Mouse (Mus musculus) kidney, adult 8-10 months (tissue): ENCODE data around the gene Eogt.

Source experiments
- DNase-seq, 2 experiments: peaks; one replicate each; pipeline ENCODE4 v3.0.0; 2022

Eogt gene

DNA sequence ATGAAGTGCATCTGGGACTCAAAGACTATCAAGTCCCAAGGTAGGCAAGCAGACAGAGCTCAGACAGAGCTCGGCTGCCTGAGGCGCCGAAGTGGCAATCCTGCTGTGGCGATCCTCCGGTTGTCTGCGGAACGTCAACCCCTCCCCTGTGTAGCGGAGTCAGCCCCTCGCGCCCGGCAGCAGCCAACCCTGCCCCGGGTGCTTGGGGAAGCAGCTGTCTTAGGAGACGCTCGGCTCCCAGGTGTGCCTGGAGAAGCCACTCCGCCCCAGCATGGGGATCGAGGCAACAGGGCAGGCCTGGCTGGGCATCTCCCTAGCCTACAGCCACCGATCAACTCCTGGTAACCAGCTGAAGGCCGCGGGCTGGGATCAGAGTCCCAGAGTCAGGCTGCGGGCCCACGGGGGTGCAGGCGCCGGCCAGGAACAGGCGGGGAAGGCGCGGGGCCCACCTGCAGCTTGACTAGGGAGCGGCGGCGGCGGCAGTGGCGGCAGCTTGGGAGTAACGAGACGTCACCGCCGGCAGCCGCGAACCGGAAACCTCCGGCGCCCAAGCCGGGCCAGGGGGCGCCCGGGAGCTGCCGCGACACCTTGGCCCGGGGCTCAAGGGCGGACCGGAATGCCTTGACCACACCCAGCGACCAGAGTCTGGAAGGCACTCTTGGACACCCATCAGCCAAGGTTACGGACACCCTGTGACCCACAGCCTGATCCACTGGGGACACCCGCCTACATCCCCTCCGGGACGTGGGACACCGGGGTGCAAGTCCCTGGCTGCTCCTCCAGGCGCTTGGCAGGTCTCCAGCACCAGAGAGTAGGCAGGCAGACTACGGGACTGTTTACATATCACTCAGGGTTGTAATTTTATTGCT is at the start of gene Eogt:
Eogt (minus strand) TSS at position 800 of the 869 bp plus-strand sequence.
- DNase-seq: peak; percentile 83 to 86

DNA sequence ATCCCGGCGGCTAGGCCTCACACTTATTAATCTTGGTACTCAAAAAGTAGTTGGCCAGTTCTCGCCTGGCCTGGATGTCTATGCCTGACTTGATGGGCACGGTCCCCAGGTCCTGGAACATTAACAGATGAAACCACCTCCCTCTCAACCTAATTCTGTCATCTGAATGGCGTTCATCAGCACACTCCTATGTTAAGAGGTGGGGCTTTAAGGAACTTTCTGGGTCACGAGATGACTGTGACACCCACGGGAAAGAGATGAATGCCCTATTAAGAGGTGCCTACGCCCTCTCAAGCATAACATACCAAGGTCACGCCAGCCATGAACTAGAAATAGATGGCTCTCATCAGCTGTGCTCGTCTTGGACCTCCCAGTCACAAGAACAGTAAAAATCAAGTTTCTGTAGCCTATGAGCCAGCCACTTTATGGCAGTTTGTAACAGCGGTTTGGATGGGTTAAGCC is 30.4 kb upstream of the Eogt start:
- DNase-seq: no peak

DNA sequence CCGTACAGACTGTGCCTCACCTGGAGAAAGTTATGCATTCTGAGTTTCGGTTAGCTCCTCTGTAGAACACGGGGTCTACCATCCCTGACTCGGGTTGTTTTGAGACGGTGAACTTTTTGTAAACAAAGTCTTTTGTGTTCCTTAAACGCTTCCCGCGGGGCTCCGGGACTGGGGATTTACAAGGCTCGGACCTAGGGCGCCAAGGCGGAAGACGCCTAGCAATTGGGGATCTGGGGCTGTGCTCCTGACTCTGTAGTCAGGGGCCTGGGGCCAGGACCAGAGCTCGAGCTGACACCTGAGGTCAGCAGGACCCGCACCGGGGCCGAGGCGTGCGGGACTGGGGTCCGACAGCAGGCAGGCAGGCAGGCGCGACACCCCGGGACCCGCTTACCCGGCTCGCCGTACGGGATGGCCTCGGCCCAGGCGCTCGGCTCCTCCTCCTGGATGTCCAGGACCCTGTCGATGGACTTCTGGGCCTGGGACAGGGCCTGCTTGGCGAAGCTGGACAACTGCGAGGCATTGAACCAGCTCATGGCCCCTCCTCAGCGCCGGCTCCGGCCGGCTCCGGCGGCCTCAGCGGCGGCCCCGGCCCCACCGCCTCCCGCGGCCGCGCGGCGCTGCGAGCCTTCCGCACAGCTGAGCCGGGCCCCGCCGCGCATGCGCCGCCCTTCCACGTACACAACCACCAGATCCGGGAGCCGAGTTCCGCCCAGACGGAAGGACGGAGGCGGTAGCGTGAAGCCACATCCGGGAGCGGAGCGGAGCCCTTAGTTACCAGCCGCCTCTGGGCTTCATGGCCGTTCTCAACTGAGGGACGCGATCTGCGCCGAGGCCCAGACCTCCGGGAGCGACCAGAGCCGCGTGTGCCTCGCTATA is 29.7 kb upstream of the Eogt start, which contains the start of gene Tmf1:
Tmf1 (minus strand) TSS at position 632 of the 876 bp plus-strand sequence.
- DNase-seq: peak; percentile 95 to 96

- DNase-seq: peak; percentile 56 to 64
These were observed 26.7 kb upstream of the Eogt start for GRCm38 (mm10) chr6:97175716-97176115.

DNA sequence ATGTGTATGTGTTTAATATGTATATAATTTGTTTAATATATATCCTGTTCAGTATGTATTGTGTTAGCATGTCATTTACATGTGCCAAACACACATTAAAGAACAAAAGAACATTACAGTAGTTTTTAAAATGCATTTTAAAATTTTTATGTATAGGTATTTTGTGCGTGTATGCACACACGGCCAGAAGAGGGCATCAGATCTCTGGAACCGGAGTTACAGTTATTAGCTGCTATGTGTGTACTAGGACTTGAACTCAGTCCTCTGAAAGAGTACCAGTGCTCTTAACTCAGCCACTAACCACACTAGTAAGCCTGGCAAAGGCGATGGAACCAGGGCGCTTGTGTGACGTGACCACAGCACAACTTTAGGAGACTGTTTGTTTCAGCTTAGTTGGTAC is 1.2 kb upstream of the Eogt start:
- no peak for DNase-seq

DNA sequence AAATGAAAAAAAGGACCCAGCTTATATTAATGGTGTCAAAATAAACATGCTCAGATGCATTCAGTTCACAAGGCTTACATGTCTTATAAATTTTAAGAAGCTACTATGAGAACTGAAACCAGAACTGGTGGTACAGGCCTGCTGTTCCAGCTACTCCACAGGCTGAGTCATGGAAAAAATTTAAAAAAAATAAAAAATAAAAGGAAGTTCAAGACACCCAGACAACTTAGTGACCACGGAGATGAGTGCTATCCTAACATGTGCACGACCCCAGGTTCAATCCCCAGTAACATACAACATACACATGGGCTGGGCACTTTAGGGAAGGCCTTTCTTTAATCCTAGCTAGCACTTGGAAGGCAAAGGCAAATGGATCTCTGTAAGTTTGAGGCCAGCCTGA is 739 bp upstream of the Eogt start:
- no peak for DNase-seq

- DNase-seq: peak; percentile 49 to 65
These were observed 1.1 kb downstream of the Eogt start for GRCm38 (mm10) chr6:97147755-97148382.

DNA sequence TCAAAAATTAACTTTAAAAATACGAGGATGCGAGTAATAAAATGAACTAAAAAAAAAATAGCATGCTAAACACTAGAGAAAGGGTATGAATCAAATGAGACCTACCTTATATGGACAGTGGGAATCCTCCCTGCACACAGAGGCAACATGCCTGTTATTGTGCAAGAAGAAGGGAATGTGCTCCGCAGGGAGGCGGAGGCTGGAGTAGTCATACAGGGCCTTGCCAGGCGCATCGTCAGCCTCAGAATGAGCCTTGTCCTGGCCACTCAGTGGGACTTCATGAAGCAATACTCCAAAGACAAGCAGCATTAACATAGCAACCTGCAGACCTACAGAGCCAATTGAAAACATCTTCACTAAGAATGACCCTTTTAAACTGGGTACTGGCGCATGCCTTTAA is 3.8 kb downstream of the Eogt start:
- DNase-seq: no peak

DNA sequence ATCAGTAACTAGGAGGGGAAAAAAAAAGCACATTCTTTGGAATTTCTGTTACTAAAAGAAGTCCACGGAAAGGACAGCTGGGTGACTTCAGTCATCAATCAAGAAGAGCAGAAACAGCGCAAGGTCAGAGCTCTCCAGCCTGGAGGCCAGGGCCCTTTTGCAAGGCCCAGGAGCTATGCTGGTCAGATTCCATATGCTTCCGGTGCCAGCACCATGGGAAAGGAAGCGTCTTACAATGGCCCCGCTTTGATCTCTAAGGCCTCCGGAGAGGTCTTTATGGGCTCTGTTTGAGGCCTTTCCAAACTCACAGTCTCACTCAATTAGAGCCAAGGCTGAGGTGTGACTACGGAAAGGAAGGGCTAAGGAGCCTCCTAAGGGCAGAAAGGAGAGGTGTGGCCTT is 4.6 kb downstream of the Eogt start:
- DNase-seq: peak; percentile 69 to 82

DNA sequence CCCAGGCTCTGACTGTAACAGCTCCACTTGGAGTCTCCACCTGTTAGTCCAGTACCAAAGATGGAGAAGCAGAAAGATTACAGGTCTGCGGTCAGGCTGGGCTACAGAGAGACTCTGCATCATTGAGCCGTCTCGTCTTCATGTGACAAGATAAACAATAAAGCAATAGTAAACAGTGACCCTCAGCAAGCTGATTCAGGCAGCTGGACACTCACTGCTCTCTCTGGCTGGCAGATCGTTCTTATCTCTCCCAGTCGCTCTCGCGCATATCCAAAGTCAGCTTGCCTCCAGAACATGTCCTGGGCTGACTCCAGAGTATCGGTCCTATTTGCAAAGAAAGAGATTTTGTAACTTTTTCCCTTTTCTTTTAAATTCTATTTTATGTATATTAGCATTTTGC is 6.4 kb downstream of the Eogt start:
- DNase-seq: no peak

DNA sequence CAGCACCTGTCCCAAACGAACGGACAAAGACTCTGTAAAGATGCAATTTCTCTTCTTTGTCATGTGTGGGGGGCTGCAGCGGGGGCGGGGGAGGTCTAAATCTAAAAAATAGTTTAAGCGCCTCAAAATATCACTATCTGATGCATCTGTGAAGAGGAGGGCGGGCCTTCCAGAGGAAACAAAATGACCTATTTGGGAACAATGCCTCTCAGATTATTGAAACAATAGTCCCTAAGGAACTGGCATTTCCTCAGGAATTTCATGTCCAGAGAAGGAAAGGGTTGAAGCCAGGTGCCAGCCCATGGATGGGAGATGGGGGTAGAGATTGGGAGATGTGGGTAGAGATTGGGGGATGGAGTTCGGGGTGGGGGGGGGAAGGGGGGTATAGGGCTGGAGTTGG is 7.2 kb downstream of the Eogt start:
- no peak for DNase-seq

GRCm38 (mm10) chr6:97132707-97133303 is 16.2 kb downstream of the Eogt start:
- DNase-seq: no peak

GRCm38 (mm10) chr6:97131808-97132207 is 17.2 kb downstream of the Eogt start:
- no peak for DNase-seq

DNA sequence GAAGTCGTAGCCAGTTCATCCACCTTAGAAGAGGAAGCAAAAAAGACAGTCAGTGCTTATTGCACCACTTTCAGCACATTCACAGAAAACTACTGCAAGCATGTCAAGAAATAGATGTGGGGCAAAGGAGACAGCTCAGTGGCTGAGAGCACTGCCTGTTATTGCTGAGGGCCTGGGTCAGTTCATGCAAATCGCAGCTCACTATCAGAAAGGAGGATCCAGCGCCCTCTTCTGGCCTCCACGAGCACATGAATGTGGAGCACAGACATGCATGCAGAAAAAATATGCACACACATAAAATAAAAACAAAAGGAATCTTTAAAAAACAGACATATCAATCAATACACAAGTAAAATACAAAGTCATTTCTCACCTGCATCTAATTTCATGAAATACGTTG is 18.0 kb downstream of the Eogt start:
- DNase-seq: no peak

GRCm38 (mm10) chr6:97124336-97125010 is 24.5 kb downstream of the Eogt start:
- peak; percentile 54 to 56 for DNase-seq

DNA sequence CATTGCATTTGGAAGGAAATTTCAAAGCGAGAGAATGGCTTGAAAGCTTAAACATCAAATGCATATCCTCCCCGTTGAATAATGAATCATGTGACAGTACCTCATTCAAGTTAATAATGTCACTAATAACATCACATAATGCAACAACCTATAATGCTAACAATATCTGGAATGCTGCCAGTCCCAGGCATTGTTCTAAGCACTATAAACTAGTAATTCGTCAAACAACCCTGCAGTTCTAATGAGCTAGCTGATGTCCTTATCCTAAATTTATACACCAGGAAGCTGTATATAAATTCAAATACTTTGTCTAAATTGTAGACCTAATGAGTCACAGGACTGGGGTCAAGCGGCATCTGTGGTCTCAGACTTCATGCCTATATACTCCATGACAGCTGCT is 28.1 kb downstream of the Eogt start:
- no peak for DNase-seq

- DNase-seq: no peak
These were observed 30.7 kb downstream of the Eogt start for GRCm38 (mm10) chr6:97118327-97118726.

- no peak for DNase-seq
These were observed 32.1 kb downstream of the Eogt start for GRCm38 (mm10) chr6:97116896-97117295.

GRCm38 (mm10) chr6:97114821-97115220 is 34.2 kb downstream of the Eogt start:
- DNase-seq: no peak

DNA sequence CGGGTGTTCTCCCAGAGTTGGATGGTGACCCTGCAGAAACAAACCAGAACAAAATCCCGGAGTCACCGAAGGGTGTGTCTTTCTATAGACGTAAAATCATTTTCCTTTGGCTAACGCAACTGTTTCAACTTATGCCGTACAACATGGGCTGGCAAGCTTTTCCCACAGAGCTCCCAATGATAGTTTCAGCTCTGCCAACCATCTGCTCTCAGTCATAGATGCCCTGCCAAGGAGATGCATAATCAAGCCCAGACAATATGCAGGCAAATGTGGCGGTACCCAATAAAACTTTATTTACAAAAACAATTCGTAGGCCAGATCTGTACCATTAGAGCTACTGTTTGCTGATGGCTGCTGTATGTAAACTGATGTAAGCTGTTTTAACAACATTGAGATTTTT is 36.8 kb downstream of the Eogt start:
- no peak for DNase-seq

DNA sequence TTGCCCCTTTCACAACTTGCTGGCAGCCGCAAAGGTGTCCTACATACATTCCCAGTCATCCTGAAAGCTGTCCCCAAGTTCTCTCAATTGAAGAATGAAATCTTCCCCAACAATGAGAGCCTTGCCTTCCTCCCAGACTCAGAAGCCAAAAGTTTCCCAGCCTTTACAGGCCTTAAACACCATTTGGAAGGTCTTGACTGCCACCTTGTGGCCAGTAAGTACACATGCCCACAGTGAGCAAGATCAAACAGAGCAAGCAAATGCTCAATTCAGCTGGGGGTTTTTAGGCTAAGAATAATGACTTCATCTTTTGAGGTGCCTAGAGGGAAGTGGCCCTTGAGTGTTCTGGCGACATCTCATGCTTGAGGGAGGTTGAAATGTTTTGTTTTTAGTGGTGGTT is 42.2 kb downstream of the Eogt start:
- DNase-seq: peak in 1 of 2 experiments; percentile 35

DNA sequence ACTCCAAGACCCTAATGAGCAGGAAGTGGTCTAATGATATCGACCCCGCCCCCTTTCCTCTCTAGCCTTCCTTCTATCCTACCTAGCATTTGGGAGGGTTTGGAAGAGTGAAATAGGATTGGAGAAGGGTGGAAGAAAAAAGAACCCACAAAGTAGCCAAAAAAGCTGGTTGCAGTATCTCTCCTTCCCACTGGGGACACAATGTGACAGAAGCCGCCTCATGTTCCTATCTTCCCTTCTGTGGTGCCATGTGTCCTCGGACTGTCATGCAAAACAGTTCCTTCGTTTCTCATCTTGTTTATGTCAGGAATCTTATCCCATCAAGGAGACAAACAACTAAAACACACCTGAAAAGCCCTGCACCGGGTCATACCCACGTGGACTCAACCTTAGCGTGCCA is 42.9 kb downstream of the Eogt start:
- no peak for DNase-seq
